Mouse (Mus musculus) CH12.LX (cell line): Measurements from ENCODE around the gene Klhdc10.

Experiments used
- CHD2 ChIP-seq: IDR thresholded peaks from 2 replicates; pipeline ENCODE4 v1.6.1; 2011; ENCODE audit warnings: low read length, improper control_type of control experiment
- CTCF ChIP-seq, 2 experiments: IDR thresholded peaks in 1 of 2; conservative IDR thresholded peaks in 1 of 2; 2 replicates each; pipeline ENCODE4 v1.5.1; 2011 to 2012; ENCODE audit warnings: low read depth in 2 of 2, low read length in 2 of 2, improper control_type of control experiment in 1 of 2, inconsistent platforms in 1 of 2, mild to moderate bottlenecking in 1 of 2, moderate library complexity in 1 of 2
- EP300 ChIP-seq: IDR thresholded peaks from 2 replicates; pipeline ENCODE4 v1.6.1; 2011; ENCODE audit warnings: low read length, improper control_type of control experiment
- HCFC1 ChIP-seq: IDR thresholded peaks from 2 replicates; pipeline ENCODE4 v1.6.1; 2012; ENCODE audit warnings: low read depth, mild to moderate bottlenecking, inconsistent platforms, low read length, improper control_type of control experiment
- IRF4 ChIP-seq: IDR thresholded peaks from 2 replicates; pipeline ENCODE4 v1.6.1; 2014; ENCODE audit warnings: low read depth, mild to moderate bottlenecking, inconsistent platforms, low read length, improper control_type of control experiment
- JUND ChIP-seq: conservative IDR thresholded peaks from 2 replicates; pipeline ENCODE4 v1.6.1; 2011; ENCODE audit warnings: low read depth, low read length, improper control_type of control experiment
- MEF2A ChIP-seq: IDR thresholded peaks from 2 replicates; pipeline ENCODE4 v1.6.1; 2014; ENCODE audit warnings: low read depth, mild to moderate bottlenecking, inconsistent platforms, low read length, improper control_type of control experiment, borderline replicate concordance
- POLR2A ChIP-seq: IDR thresholded peaks from 2 replicates; pipeline ENCODE4 v1.6.1; 2011; ENCODE audit warnings: low read depth, mild to moderate bottlenecking, improper control_type of control experiment, low read length
- POLR2AphosphoS2 ChIP-seq: IDR thresholded peaks from 2 replicates; pipeline ENCODE4 v1.6.1; 2011; ENCODE audit warnings: low read depth, low read length, improper control_type of control experiment
- SMC3 ChIP-seq: IDR thresholded peaks from 2 replicates; pipeline ENCODE4 v1.6.1; 2011; ENCODE audit warnings: low read depth, low read length, improper control_type of control experiment
- ZC3H11A ChIP-seq: IDR thresholded peaks from 2 replicates; pipeline ENCODE4 v1.6.1; 2012; ENCODE audit warnings: low read depth, mild to moderate bottlenecking, inconsistent platforms, low read length, improper control_type of control experiment

DNA sequence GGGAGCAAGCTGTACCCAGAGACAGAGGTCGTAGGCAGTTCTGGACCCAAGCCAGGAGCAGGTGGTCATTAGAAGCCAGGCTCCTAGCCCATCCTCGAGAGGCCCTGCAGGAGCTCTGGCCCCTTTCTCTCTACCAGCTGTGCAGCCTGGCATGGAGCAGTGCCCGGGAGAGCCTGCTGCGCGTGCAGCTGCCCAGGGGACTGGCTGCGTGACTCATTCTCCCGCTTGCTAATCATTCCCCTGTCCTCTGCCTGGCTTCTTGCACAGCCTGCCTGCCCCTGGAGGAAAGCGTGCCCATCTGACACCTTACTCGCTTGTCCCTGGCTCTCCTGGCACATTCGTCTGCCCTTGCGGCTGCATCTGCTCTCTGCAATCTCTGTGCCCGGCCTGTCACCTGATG, 67.7 kb downstream of the Klhdc10 start:
- no peak for TF ChIP-seq POLR2A
- TF ChIP-seq HCFC1: no peak
- TF ChIP-seq CTCF (conservative IDR thresholded peaks at IDR 0.05 in 1 of 2, IDR thresholded peaks at IDR 0.05 in 1 of 2; ENCODE audit: low read depth in 2 of 2, low read length in 2 of 2): no peak
- no peak for TF ChIP-seq EP300
- no peak for TF ChIP-seq CHD2
- TF ChIP-seq MEF2A: no peak
- no peak for TF ChIP-seq IRF4
- TF ChIP-seq JUND: no peak
- no peak for TF ChIP-seq SMC3
- TF ChIP-seq POLR2AphosphoS2: no peak
- no peak for TF ChIP-seq ZC3H11A
